Mouse (Mus musculus) brain, embryonic 14.5 days (tissue): ENCODE results near the gene Gm48552. TPM values are rescaled to one million over a fixed set of nuclear protein-coding genes. Genes with fewer than 3 reads are reported as not detected.

Source experiments
- DNase-seq: peaks from one replicate; pipeline ENCODE4 v3.0.0-alpha.2; 2011; ENCODE audit warnings: low read depth
- CTCF ChIP-seq: fragments of 200-500 bp; IDR thresholded peaks from 2 replicates; pipeline ENCODE4 v1.5.1; 2012; ENCODE audit warnings: inconsistent platforms, mild to moderate bottlenecking, moderate library complexity, borderline replicate concordance; ENCODE audit not compliant: insufficient read depth, insufficient read length; ENCODE audit errors: extremely low read depth
- POLR2A ChIP-seq: fragments of 200-500 bp; IDR thresholded peaks from 2 replicates; pipeline ENCODE4 v1.6.1; 2012; ENCODE audit warnings: mild to moderate bottlenecking, inconsistent platforms, borderline replicate concordance; ENCODE audit not compliant: poor library complexity, insufficient read depth, insufficient read length, severe bottlenecking; ENCODE audit errors: extremely low read depth
- polyA plus RNA-seq: library from polyadenylated mRNA; depleted of rRNA; stranded (reverse); fragments of >200 nt; gene quantifications from 2 replicates; pipeline ENCODE4 v1.2.3, GENCODE M21; 2012

Gene Gm48552
- polyA plus RNA-seq, 1 experiment: 8.7 TPM

GRCm38 (mm10) chr10:81363436-81364346, 25.1 kb upstream of the Gm48552 start:
- TF ChIP-seq POLR2A: no peak
- TF ChIP-seq CTCF: no peak
- no peak for DNase-seq

- DNase-seq: no peak
- no peak for TF ChIP-seq POLR2A
- TF ChIP-seq CTCF: no peak
Measured at GRCm38 (mm10) chr10:81364666-81365065, 24.1 kb upstream of the Gm48552 start.

- no peak for DNase-seq
- no peak for TF ChIP-seq CTCF
- no peak for TF ChIP-seq POLR2A
Measured at GRCm38 (mm10) chr10:81365073-81365472, 23.7 kb upstream of the Gm48552 start.

GRCm38 (mm10) chr10:81365672-81366476, 22.9 kb upstream of the Gm48552 start, which contains the start of gene 4930404N11Rik:
Gene 4930404N11Rik, minus strand, starts transcription at chr10:81365816.
- DNase-seq: peak; percentile 47
- TF ChIP-seq POLR2A (no peak), CTCF (no peak)

GRCm38 (mm10) chr10:81366477-81367206, 22.2 kb upstream of the Gm48552 start:
- TF ChIP-seq POLR2A (no peak), CTCF (no peak)
- DNase-seq: no peak

- no peak for DNase-seq
- no peak for TF ChIP-seq POLR2A
Measured at GRCm38 (mm10) chr10:81367207-81367495, 21.7 kb upstream of the Gm48552 start.

GRCm38 (mm10) chr10:81375322-81375721, 13.5 kb upstream of the Gm48552 start:
- TF ChIP-seq POLR2A (no peak), CTCF (no peak)

GRCm38 (mm10) chr10:81376561-81377361, 12.0 kb upstream of the Gm48552 start:
- no peak for DNase-seq
- TF ChIP-seq POLR2A: no peak
- TF ChIP-seq CTCF: no peak

More at GRCm38 (mm10) chr10:81375322-81375721, 13.5 kb upstream of the Gm48552 start:
- no peak for DNase-seq

- no peak for TF ChIP-seq POLR2A
- TF ChIP-seq CTCF: no peak
- DNase-seq: no peak
Measured at GRCm38 (mm10) chr10:81377362-81377664, 11.5 kb upstream of the Gm48552 start.

- TF ChIP-seq CTCF (no peak), POLR2A (peak; percentile 89)
- DNase-seq: no peak
Measured at GRCm38 (mm10) chr10:81377793-81378552, 10.8 kb upstream of the Gm48552 start, which contains the start of gene Fzr1. Gene Fzr1, minus strand, starts transcription at chr10:81378516.
